Mouse (Mus musculus) thymus, postnatal 10 days (tissue): ENCODE data around the gene Edn3.

ENCODE experiments used
- DNase-seq, 2 experiments: peaks; one replicate each; pipeline ENCODE4 v3.0.0; 2021; ENCODE audit warnings: low spot score in 2 of 2

Edn3 gene

GRCm38 (mm10) chr2:174760479-174761121 is at the start of gene Edn3:
Gene Edn3 (plus strand): TSS chr2:174760619.
- DNase-seq, result no peak

DNA sequence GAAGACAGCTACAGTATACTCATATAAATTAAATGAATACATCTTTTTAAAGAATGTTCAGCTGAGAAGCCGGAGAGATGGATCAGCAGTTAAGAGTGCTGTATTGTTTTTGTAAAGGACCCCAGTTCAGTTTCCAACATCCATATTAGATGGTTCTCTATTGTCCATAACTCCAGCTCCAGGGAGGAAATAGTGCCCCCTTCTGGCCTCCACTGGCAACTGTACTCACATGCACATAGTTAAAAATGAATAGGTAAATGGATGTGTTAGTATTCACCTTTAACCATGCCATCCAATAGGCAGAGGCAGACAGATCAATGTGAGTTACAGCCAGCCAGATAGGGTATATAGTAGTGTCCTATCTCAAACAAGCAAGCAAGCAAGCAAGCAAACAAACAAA is 48.4 kb upstream of the Edn3 start:
- no peak for DNase-seq

GRCm38 (mm10) chr2:174715938-174716337 is 44.5 kb upstream of the Edn3 start:
- no peak for DNase-seq

DNA sequence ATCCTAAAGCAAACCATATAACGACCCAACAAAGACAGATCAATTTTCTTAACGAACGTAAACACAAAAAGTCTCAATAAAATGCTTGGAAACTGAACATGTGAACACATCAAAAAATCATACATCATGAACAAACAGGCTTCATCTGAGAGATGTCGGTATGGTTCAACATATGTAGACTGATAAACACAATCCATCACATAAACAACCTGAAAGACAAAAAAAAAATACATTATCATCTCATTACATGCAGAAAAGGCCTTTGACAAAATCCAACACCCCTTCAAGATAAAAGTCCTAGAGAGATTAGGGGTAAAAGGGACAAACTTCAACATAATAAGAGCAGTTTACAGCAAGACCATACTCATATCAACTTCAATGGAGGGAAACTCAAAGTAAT is 42.6 kb upstream of the Edn3 start:
- no peak for DNase-seq

DNA sequence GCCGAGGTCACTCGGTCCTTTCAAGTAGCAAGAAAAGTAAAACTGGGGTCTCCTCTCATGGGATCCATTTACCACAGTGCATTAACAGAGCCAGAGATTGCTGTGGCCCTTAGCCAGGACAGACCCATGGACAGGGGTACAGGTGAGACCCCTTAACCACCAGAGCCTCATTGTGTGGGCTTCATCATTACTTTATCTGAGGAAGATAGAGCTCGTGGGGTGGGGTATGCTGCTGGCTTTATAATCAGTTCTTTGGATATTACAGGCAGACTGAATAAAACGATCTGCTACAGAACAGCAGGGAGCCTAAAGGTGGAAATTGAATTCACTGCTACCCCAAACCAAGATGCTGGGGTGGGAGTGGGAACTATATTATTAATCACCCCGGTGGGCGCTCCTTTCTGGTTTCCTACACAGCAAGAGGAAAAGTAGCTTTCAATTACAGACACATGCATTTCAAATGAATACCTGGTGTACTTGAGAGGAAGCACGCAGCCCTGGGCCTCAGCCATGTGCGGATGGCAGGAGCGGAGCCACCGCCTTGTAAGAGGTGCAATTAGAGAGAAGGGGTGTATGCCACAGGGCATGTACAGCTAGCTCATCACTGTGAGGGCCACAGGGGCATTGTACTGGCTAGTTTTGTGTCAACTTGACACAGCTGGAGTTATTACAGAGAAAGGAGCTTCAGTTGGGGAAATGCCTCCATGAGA is 33.1 kb upstream of the Edn3 start:
- DNase-seq, result no peak

DNA sequence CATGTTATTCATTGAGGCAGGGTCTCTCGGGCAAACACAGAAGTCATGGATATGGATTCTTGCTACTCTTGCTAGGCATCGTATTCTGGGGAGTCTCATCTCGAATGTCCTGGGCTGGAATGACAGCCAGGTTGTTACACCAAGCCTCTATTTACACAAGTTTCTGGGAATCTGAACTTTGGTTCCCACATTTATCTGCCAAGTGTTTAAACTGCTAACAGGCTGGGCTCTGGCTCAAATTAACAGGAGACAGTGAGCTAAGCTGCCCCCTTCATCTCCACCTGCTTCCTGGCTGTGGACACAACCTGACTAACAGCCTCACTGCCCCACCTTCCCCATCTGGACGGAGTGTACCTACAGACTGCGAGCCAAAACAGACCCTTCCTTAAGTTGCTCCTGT is 28.5 kb upstream of the Edn3 start:
- DNase-seq, result no peak

DNA sequence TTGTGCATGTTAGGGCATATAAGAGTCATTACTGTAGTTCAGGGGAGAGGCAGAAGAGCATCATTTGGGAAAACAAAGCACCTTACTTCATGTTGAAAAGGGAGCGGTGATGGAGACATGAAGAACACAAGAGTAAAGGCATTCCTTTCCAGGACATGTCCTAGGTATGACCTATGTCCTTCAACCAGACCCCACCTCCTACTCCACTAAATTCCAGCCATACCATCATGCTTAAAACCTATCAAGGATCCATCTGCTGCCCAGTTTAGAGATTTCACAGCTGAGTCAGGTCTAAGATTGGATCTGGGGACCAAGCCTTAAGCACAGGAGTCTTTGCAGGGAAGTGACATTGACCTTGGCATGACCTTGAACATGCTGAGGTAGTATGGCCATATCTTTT is 25.1 kb upstream of the Edn3 start:
- no peak for DNase-seq

- no peak for DNase-seq
Measured at GRCm38 (mm10) chr2:174747182-174747581, 13.2 kb upstream of the Edn3 start.

- DNase-seq, result no peak
Measured at GRCm38 (mm10) chr2:174748381-174748780, 12.0 kb upstream of the Edn3 start.

DNA sequence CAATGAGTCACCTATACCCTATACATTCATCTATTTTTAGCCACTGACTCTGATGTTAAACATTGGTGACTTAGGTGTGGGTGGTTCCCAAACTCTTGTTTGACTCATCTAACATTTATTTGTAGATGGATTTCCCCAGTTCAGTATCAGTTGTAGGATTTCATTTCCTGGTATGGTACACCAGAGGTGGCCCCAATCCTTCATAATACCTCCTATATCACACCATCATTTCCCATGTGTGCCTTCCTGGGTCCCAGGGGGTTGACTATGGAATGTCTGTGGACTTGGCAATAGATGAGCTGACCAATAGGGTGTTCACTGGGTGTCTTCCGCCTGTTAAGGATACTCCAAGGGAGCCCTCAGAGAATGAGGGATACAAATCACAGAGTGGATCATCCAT is 7.2 kb upstream of the Edn3 start:
- no peak for DNase-seq

- DNase-seq, result no peak
Measured at GRCm38 (mm10) chr2:174754231-174754630, 6.2 kb upstream of the Edn3 start.

GRCm38 (mm10) chr2:174759189-174759588 is 1.2 kb upstream of the Edn3 start:
- no peak for DNase-seq

GRCm38 (mm10) chr2:174761452-174762101 is 1.2 kb downstream of the Edn3 start:
- no peak for DNase-seq

DNA sequence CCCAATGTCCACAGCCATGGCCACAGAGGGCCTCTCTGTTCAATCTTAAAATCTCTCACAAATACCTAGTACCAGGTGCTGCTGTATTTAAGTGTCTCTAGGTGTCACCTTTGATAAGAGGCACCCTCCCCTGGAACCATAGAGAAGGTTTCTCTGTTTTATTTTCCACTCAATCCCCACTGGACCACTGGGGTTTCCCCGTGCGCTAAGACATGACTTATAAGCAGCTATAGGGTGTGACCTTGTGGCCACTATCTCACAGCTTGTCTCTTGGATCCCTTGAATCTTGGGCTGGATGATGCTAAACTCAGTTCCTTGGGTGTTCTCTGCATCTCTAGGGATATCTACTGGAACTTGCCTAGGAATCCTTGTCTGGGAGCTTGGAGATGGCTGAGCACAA is 1.9 kb downstream of the Edn3 start:
- DNase-seq, result no peak

DNA sequence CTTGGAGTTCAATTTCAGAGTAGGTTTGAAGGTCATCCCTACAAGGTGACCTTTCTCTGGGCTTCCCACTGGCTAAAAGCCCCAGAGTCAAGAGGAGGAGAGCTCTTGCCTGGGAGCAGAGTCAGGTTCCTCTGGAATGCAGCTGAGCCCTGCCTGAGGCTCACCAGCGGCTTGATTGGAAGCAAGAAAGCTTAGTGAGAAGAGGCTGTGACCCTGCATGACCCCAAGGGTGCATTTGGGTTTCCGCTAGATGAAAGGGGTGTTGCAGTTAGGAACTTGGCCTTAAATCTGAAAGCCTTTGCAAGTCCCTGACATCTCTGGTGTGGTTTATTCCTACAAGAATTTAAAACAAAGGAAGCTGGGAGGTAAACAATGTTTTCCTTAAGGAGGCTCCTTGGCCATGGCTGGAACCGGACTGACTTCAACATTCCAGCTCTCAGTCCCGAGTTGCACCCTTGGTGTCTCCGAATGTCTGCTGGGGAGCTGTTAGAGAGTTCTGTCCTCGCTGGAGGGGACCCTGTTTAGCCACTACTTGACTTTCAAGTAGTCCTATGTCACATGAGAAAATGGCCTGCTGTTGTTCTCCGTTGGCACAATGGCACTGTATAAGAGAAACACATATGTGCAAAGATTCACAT is 8.6 kb downstream of the Edn3 start:
- no peak for DNase-seq

DNA sequence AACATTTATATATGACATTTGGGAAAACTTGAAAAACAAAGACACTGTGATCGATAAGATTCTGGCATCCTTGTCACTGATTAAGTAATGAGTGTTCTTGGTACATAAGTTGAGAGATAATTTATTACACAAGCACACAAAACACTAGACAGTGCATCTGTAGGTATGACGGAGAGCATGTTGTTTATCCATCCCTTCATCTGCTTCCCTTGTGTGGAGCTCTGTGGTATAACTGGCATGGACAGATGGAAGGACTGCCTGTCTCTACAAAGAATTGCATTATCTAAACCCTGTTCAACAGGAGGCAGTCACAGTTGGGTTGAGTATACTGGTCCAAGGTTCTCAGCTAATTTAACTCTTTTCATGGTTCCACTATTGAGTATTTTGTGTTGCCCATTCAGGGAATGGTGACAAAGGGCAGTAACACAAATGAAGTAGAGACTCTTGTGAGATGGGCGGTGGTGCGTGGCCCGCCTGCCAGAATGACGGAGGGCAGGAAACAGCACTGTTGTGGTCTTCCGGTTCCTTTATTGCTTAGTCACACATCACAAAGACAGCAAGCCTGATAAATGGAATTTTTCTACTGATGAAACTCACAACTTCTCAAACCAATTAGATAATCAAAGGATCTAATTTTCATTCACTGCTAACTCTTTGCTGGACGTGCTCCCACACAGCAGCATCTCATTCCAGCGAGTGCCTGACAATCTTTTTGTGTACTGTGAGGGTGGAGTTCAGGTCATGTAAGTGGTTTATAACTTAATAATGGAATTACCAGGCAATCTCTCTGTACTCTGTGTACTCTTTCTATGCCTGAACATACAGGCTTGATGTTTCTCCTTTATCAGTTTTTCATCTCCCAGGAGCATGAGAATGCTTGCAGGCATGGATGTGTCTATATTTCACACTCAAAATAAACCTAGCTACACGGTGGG is 14.0 kb downstream of the Edn3 start:
- DNase-seq, result no peak

- DNase-seq, result no peak
Measured at GRCm38 (mm10) chr2:174782016-174782415, 21.6 kb downstream of the Edn3 start.

GRCm38 (mm10) chr2:174782880-174783279 is 22.5 kb downstream of the Edn3 start:
- DNase-seq, result no peak

GRCm38 (mm10) chr2:174788830-174789229 is 28.4 kb downstream of the Edn3 start:
- no peak for DNase-seq

DNA sequence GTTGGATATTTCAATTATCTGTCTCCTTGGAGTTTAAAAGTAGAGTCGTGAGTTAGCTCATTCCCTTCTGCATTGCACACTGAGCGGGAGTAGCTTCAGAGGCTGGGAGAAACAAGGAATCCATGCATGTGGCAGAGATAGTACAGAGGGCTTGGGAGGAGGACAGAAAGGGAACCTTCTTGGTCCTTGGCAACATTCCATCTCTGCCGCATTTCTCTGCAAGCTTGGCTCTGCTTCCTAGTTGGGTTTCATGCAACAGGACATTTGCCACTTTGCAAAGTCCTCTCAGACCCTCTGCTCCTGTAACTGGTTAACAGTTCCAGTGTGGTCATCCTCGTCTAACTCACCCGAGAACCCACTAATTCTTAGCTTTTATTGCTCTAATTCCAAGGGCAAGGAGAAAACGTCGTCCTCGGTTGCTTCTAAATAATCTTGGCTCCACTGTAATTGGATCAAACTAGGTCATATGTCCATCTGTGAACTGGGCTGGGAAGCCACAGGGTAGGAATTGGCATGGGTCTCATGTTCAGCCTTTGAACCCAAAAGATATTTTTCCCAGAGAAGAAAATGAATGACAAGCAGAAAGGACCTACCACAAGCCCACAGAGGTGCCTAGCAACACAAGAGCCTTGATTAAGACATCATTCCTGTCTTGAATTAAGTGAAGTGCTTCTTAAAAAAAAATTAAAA is 32.2 kb downstream of the Edn3 start:
- no peak for DNase-seq

DNA sequence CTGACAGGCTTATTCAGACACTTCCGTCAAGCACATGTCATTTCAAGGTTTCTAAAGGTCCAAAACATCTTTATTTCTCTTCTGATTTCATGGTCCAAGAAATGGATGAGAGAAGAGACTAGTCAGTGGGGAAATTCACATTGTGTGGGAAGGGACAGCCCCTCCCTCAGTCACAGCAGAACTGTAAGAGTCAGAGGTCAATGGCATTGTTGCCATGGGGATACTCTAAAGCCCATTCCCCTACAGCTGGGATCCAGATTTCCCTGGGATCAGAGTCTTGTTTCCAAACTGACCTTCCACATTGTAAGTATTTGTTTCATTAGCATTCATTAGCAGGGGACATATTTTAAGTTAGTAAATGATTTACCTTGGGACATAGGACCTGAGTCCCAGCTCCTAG is 32.8 kb downstream of the Edn3 start:
- no peak for DNase-seq
